Mouse (Mus musculus) stomach, postnatal 0 days (tissue): Measurements from ENCODE around the gene Mrps7.

ENCODE experiments used
- CTCF ChIP-seq: IDR thresholded peaks from 2 replicates; pipeline ENCODE4 v1.5.1; 2016; ENCODE audit warnings: antibody characterized with exemption, low read depth, mild to moderate bottlenecking, moderate library complexity
- EP300 ChIP-seq: optimal IDR thresholded peaks from 2 replicates; pipeline ENCODE3; 2016; ENCODE audit warnings: antibody characterized with exemption

GRCm38 (mm10) chr11:115638498-115639409 lies 35.0 kb downstream of the Mrps7 start:
- TF ChIP-seq CTCF = no peak
- no peak for TF ChIP-seq EP300
